Mouse (Mus musculus): ENCODE data around the gene Gm5935.
"Not testable (repeated sequence)": the region's sequence is repeated elsewhere in the genome, so short reads cannot be mapped to it uniquely, and the experiment has no call there.

Gm5935 gene

DNA sequence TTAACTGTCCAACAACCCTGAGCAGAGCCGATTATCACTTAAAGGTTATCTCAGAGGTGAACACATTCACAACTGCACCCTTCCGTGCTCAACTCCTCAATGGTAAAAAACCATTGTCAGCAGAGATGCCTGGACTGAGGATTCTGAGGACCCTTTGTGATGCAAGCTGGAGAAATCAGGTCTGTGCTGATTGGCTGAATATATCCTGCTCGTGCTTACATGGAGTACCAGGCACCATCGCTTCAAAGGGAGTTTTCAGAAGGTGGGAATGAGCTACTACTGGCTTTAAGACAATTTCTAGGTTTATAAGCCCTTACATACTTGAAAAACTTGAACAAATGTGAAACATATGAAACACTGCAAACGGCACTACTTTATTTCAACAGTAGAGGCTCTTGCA is at the start of gene Gm5935:
Gm5935 (minus strand) TSS at position 101 of the 400 bp plus-strand sequence.
- not testable (repeated sequence) for DNase-seq (ENCODE audit: low read depth)
